Mouse (Mus musculus): ENCODE results near the gene Klf2.

Gene Klf2

DNA sequence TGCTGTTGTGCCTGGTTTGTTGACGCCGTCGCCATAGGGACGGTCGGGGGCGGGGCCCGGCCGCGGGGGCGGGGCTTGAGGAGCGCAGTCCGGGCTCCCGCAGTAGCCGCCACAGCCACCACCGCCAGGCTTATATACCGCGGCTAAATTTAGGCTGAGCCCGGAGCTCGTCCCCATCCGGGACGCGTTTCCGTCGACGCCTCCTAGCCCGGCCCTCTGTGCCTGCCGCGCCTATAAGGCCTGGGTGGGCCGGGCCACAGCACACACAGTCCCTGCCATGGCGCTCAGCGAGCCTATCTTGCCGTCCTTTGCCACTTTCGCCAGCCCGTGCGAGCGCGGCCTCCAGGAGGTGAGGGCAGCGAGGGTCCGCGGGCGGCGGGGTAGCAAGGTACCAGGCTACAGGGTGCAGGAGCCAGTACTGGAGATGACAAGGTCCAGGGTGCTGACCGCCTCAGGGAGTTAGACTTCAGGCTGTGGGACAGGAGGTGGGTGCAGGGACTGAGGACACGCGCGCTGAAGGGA is at the start of gene Klf2:
Gene Klf2 (plus strand): TSS at position 233 of the 522 bp plus-strand sequence.
- peak; percentile 98 to 99 for DNase-seq (ENCODE audit: inconsistent age in 2 of 2, low spot score in 1 of 2)

DNA sequence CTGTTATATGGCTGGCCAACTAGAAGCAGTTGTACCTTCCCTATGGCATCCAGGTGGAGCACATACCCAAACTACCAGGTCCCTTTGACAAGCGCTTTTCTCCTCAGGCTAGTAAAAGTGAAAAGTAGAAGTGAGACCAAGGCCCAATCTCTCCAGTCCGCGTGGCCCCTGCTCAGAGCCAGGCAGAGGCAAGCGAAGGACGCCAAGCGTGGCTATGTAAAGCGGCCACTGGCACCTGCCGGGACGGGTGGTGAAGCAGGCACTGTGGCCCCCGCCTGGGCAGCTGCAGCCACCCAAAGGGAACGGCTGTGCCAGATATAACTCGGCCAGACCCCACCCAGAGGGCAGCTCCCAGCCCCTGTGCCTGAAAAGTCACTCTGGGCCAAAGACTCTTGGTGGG is 48.2 kb upstream of the Klf2 start:
- no peak for DNase-seq (ENCODE audit: inconsistent age in 2 of 2, low spot score in 1 of 2)

DNA sequence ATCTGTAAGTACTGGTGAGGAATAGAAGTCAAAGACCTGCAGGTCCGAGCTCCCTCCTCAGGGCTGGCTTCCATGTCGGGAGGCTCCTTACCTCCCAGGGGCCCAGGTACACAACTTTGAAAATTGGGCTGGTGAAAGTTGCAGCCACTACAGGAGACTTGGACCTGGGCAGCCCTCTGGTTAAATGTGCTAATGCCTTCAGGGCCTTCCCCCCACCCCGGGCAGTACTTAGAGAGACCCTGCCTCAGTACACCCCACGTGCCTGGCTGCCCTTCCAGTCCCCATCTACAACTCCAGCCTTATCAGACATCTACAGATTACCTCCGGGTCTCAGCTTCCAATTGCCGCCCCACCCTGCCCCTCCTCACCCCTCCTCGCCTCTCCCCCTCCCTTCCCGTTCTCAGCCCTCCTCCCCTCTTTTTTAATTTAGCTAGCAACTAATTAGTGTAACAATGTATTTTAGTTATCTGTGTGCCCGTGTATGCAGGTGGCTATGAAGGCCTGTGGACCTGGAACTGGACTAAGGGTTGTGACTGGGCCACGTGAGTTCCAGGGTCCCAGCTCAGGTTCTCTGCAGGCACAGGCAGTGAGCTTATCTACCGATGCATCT is 47.7 kb upstream of the Klf2 start:
- DNase-seq (ENCODE audit: inconsistent age in 2 of 2, low spot score in 1 of 2), result no peak

DNA sequence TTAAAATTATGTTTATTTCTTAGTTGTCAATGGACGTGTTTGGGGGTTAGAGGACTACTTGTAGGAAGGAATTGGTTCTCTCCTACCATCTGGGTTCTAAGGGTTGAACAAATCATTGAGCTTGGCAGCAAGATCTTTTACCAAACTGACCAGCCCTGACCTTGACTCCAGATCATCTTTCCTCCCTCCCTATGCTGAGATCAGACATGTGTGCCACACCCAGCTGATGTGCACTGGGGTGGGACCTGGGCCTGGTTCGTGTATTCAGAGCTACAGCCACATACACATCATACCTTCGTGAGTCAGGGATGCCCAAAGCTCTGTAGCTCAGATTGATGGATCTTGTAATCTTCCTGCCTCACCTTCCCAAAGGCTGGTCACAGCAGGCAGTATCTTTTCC is 47.1 kb upstream of the Klf2 start:
- DNase-seq (ENCODE audit: inconsistent age in 2 of 2, low spot score in 1 of 2), result peak in 1 of 2 experiments; percentile 66

DNA sequence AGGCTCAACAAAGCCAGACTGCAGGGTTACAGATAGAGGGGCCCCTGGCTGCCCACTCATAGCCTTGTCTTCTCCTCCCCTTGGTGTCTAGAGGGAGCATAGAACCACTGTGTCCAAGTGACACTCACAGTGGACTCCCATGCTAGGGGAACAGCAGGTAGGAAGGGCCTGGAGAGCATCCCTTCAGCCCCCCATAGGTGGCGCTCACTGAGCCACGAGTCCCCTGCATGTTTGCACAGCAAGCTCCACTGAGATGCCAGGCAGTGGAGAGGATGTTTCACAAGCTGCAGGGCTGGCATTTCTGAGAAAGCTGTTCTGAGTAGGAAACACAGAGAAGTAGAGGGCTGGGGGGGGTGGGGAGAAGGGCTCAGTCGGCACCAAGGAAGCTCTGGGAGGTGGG is 46.5 kb upstream of the Klf2 start:
- peak; percentile 75 to 89 for DNase-seq (ENCODE audit: inconsistent age in 2 of 2, low spot score in 1 of 2)

DNA sequence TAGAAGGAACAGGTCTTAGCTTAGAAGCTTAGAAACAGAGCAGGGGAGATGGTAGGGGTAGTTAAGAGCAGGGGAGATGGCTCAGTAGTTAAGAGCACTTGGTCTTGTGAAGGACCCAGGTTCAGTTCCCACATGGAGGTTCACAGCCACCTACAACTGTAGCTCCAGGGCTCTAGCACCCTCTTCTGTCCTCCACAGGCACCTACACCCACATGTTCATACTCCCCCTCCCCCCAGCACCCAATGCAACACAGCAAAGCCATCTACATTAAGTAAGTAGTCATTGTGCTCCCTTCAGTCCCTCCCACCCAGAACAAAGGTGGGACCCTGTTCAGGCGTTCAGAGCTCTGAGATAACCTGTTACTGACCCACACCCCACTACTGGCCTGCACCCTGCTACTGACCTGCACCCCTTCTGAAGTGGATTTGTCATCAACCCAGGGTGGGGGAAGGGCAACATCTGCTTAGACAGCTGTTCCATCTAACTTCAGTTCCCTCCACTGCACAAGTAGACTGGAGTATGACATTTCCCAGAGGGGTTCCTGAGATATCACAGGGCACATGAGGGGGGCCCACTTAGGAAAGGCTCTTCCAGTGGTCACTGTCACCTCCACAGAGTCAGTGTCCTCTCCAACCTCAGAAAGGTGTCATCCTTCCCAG is 45.6 kb upstream of the Klf2 start:
- DNase-seq (ENCODE audit: inconsistent age in 2 of 2, low spot score in 1 of 2), result no peak

DNA sequence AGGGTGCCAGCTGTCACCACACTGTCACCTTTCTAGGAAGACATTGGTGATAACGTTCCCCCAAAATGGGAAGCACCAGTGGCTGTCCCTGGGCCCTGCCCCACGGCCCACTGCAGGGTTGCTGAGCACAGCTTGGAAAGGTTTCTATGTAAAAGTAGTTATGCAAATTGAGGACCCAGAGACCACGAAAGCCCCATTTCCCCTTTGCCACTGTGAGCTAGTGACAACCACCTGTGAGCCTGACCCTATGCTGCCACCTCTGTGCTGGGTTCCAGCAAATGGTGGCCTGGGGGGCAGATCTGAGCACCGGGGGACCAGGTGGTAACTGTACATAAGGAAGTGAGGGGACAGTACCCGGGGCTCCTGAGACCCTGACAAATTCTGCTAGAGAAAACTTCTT is 45.0 kb upstream of the Klf2 start:
- DNase-seq (ENCODE audit: inconsistent age in 2 of 2, low spot score in 1 of 2), result no peak

DNA sequence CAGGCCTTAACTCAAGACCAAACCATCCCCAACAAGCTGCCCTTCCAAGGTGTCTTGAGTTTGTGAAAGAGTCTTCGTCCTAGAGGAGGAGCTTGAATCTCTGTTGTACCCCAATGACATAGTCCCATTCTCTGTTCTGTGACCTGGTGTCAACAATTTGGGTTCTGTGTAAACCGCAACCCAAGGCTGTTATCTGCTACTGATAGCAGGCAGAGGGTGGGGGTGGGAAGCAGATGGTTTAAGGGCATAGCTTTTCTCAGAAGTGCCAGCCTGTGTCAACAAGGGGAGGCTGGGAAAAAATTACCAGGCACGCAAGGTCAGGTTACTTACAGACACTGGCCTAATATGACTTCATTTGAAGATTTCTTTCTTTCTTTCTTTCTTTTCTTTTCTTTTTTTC is 41.6 kb upstream of the Klf2 start:
- peak in 1 of 2 experiments; percentile 65 for DNase-seq (ENCODE audit: inconsistent age in 2 of 2, low spot score in 1 of 2)

DNA sequence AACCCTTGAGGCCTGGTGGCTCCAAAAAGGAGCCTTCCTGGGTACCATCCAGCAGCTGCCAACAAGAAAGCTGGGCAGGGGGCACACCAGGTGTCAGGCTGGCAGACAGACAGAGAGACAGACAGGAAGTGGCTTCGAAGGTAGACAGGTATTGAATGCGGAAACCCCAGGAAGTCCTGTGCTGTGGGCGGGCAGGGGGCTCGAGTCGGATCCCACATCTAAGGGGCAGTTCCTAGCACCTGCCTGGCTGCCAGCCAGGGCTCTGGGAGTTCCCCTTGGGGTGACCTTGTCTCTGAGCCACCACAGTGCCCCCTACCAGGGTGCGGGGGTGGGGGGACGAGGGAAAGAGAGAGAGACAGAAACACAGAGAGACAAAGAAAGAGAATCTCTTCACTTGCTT is 39.7 kb upstream of the Klf2 start:
- DNase-seq (ENCODE audit: inconsistent age in 2 of 2, low spot score in 1 of 2), result no peak

DNA sequence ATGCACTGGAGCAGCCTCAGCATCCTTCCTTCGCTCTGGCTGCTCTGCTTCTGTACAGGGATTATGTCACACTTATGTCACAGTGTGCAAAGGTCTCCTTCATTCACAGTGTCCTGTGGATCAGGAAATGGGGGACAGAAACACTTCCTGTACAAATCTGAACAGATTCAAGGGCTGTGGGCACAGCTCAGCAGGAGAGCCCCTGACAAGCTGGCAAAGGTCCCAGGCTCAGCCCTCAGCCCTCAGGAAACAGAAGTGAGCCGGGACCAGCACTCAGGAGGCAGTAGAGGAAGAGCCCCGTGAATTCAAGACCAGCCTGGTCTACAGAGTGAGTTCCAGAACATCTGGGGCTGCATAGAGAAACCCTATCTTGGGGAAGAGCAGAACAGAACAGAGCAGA is 37.2 kb upstream of the Klf2 start:
- DNase-seq (ENCODE audit: inconsistent age in 2 of 2, low spot score in 1 of 2), result peak; percentile 58 to 74

DNA sequence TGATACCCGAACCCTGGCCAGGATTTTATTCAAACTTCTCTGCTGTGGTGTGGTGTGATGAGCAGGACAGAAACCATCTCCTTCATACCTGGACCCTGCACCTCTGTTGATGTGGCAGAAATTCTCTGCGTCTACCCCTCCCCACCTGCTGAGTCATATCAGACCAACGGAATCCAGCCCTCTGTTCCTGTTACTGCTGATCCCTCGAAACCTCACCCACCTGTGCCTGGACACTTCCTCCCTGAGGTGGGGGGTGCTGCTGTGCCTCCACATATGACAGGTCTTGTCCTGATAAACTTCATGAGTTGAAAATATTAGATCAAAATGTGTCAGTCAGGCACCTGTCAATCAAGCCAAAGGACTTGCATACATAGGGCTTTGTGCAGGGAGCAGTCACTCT is 33.5 kb upstream of the Klf2 start:
- no peak for DNase-seq (ENCODE audit: inconsistent age in 2 of 2, low spot score in 1 of 2)

DNA sequence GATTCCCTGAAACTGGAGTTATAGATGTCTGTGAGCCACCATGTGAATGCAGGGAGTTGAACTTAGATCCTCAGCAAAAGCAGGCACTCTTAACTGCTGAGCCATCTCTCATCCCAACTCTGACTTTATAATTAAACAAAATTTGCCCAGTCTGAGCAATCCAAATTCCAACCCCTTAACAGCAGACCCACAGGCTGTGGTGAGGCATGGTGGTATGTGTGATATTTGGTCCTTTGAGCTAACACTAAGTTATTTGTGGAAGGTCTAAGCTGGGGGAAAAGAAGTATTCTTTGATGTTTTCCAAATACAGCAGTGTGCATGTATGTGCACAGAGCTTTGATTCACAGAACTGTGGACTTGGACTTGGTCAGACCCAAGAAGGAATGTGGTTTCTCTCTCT is 29.8 kb upstream of the Klf2 start:
- DNase-seq (ENCODE audit: inconsistent age in 2 of 2, low spot score in 1 of 2), result no peak

DNA sequence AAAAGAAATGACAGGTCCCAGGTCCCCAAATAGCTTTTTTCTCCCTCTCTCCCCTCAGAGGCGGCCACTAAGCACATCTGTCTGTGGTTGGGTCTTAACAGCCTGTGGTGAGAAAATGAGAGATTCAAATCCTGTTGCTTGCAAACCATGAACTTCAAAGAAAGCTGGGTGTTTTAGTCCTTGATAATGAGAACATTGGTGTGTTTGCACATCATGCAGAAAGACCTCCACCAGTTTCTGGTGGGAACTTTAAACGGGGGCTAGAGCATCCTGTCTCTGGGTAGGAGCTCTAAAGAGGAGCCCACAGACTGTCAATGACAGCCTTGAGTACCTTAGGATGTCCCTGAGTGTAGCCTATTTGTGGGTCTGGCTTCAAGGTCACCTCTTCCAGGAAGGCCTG is 27.7 kb upstream of the Klf2 start:
- DNase-seq (ENCODE audit: inconsistent age in 2 of 2, low spot score in 1 of 2), result peak in 1 of 2 experiments; percentile 68

DNA sequence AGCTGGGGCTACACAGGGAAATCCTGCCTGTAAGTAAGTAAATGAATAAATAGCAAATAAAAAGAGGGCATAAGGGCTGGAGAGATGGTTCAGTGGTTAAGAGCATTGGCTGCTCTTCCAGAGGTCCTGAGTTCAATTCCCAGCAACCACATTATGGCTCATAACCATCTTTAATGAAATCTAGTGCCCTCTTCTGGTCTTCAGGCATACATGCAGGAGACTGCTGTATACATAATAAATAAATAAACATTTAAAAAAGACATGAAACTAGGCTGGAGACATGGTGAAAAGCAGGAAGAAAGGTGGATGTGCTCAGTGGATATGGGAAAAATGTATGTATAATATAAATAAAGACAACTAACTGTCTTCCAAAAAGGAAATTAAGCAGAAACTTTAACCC is 25.5 kb upstream of the Klf2 start:
- no peak for DNase-seq (ENCODE audit: inconsistent age in 2 of 2, low spot score in 1 of 2)

DNA sequence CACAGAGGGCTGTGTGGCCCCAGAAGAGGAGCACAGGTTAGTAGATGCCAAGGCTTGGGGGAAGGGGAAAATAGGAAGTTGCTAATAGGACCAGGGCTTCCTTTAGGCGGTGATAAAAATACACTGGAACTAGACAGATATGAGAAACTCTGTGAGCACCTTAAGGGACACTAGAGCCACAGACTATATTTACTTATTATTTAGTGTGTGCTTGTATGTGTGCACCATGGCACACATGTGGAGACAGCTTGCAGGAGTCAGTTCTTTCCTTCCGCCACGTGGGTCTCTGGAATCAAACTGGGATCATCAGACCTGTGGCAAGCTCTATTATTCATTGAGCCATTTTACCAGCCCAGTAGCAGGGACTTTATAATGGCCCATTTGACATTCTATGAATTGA is 23.7 kb upstream of the Klf2 start:
- DNase-seq (ENCODE audit: inconsistent age in 2 of 2, low spot score in 1 of 2), result peak in 1 of 2 experiments; percentile 50

DNA sequence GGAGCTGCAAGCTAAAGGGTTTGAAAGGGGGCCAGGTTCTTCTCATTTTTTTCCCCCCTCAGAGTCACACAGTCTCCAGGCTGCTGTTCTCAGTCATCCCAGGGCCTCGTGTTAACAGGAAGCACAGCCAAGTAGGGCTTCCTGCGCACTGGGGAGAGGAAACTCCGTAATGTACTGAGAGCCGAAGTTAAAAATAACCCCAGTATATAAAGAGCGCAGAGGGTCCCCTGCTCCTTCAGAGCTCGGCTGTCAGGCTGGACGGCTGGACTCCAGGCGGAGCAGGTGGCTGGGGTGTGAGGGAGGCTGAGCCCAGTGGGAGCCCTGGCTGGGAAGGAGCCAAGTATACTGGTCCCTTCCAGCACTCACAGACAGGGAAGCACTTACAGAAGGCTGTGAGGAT is 23.2 kb upstream of the Klf2 start:
- DNase-seq (ENCODE audit: inconsistent age in 2 of 2, low spot score in 1 of 2), result peak; percentile 80 to 90

DNA sequence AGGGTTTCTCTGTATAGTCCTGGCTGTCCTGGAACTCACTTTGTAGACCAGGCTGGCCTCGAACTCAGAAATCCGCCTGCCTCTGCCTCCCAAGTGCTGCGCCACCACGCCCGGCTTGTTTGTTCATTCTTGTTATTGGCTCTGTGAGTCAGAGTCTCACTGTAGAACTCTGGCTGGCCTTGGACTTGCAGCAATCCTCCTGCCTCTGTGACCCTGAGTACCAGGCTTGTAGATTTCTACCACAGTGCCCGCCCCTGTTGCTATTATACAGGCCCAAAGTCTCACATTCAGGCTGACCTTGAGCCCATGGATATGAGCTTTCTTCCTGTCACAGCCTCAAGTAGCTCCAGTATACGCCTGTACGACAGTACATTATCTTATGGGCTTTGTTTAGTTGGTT is 22.3 kb upstream of the Klf2 start:
- DNase-seq (ENCODE audit: inconsistent age in 2 of 2, low spot score in 1 of 2), result peak in 1 of 2 experiments; percentile 78

DNA sequence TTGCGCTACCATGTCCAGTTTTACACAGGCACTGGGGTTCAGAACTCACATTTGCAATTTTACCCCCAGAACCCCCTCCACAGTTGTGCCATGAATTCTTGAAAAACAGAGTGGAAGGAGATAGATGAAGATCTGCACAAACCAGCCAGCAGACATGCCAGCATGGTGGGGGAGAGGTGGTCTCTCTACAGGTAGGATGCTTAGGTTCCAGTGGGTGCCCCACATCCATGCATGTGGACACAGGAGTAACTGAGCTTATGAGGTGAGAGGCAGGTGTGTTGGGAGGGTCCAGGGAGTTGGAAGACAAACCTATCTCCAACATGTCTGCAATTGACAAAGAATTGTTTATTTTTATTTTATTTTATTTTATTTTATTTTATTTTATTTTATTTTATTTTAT is 19.9 kb upstream of the Klf2 start:
- DNase-seq (ENCODE audit: inconsistent age in 2 of 2, low spot score in 1 of 2), result no peak

DNA sequence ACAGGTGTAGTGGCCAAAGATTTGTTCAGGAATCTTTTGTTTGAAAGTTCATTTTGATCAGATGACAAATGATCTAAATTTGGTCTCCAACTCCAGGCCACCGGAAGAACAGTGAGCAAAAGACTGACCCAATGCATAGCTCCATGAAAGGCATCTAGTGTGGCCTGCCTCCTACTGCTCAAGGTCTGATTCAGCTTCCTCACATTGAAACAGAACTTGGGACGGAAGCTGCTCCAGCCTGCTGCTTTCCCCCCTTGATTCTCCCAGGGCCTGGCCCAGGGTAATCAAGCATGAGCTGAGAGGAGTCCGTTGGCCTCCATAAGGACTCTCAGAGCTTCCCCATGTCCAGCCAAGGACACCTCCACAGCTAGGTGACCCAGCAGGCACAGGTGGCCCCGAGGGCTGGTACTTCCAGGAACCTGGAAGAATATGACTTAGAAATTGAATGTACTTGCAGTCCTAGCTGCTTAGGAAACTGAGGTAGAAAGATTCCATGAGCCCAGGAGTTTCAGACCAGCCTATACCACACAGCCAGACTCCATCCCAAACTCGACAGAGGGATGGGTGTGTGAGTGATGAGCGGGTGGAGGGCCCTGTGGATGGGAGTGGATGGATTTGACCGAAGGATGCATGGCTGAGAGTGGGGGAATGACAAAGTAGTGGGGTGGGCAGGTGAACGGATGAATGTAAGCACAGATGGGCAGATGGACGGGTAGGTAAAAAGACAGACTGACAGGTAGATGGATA is 18.0 kb upstream of the Klf2 start:
- no peak for DNase-seq (ENCODE audit: inconsistent age in 2 of 2, low spot score in 1 of 2)

DNA sequence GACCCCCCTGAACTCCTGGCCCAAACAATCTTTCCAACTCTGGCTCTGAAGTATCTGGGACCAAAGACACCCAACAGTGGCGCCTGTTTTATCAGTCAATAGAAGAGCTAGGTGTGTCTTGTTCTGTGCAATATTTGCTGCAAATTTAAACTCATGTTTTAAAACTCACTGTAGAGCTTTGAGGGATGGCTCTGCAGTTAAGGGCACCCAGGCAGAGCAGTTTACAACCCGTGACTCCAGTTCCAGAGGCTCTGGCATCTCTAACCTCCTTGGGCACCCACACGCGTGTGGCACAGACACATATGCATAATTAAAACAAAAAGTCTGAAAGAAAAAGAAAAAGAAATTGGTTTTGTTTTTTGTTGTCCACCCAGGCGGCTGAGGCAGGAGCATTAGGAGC is 17.3 kb upstream of the Klf2 start:
- DNase-seq (ENCODE audit: inconsistent age in 2 of 2, low spot score in 1 of 2), result no peak

DNA sequence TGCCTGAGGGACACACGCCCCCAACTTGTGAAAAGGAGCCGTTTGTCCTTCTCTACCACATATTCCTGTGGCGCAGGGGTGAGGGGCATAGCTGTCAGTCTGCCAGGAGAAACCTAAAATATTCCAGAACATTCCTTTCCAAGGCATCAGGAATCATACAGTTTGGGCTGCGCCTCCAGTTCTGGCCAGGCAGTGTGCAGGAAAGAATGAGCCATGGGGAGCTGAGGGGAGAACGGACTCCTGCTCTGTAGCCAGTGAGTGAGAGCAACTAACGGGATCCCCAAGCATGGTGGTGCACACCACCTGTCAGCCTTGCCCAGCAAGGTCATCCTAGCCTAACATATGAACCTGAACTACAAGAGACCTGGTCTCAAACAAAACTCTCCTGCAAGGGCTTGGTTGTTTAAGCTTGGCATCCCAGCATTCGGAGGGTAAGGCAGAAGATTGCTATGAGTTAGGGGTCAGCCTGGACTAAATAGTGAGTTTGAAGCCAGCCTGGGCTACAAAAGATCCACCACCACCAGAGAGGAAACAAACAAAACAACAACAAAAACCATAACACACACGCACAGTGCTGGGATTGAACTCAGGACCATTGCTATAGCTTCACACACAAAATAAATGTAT is 15.7 kb upstream of the Klf2 start:
- DNase-seq (ENCODE audit: inconsistent age in 2 of 2, low spot score in 1 of 2), result peak; percentile 54 to 78

DNA sequence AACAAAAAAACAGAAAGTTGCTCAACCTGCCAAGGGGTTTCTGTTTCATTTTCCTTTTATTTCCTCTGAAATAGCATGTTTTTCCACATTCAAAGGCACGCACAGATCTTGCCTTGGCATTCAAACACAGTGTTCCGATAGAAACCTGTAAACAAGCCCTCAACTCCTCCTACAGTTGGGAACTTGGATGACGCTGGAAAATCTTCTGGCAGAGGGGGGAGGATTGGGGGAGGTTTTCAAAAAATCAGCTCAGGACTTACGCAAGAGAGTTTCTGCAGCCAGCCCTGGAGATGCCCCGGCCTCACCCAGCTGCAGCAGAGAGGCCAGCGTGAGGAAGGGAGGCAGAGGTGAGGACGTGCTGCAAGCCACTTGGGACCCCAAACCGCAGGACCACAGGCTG is 15.2 kb upstream of the Klf2 start:
- DNase-seq (ENCODE audit: inconsistent age in 2 of 2, low spot score in 1 of 2), result peak; percentile 85 to 92

Data from adrenal gland, adult (tissue).